Mouse (Mus musculus) naive thymus-derived CD4-positive, alpha-beta T cell, adult 2 months (primary cell): ENCODE results near the gene Sgsm3.

Source experiments
- DNase-seq: peaks from one replicate; pipeline ENCODE4 v3.0.0-alpha.2; 2011; ENCODE audit warnings: low read depth

Gene Sgsm3

DNA sequence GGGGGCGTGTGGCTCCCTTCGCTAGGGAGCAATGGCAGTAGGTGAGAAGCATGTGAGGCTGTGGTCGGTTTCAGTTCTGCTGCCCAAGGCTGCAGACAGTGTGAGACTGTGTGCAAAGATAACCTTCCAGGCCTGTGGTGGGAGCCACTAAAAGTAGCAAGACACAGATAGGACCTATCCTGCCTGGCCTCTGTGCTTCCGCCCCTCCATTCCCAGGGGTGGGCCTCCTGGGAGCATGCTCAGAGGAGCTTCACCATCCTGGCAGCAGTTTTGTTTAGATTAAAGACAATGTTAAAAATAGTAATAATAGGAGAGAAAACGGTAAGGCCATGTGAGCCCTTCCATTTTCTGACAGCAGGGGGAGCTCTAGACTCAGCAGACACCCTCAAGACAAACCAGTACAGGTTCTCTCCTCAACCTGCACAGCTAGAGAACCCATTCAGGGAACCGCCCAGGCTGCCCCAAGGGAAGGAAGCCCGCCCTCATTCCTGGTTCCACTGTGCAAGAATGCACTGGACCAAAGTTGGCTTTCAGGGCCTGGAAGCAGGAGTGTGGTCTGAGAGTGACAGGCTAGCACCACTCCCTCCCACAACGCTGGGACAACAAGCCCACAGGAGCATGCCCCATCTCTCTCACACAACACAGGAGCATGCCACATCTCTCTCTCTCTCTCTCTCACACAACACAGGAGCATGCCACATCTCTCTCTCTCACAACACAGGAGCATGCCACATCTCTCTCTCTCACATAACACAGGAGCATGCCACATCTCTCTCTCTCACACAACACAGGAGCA, 50.0 kb downstream of the Sgsm3 start:
- peak; percentile 90 for DNase-seq

- DNase-seq, result no peak
Observed at GRCm38 (mm10) chr15:81030891-81031425, 53.4 kb downstream of the Sgsm3 start.

DNA sequence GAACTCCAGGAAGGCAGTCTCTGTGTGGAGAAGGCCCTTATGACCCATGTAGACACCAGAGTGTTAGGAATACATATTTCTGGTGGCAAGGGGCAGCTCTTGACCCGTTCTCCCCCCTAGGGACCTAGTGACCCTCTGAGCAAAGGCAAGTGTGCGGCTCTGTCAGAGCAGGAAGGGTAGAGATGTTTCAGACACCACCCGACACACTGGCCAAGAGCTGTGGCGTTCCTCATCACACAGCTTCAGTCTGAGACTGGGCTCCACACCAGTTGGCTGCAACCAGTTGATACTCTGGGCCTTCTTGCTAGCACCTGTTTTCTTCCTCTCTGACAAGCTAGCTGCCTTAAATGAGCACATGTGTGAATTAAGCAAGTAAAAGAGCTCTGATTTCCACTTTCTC, 54.0 kb downstream of the Sgsm3 start:
- DNase-seq, result no peak

GRCm38 (mm10) chr15:81032941-81033629, 55.5 kb downstream of the Sgsm3 start:
- peak; percentile 69 for DNase-seq

- no peak for DNase-seq
Observed at GRCm38 (mm10) chr15:81034119-81034518, 56.6 kb downstream of the Sgsm3 start.

DNA sequence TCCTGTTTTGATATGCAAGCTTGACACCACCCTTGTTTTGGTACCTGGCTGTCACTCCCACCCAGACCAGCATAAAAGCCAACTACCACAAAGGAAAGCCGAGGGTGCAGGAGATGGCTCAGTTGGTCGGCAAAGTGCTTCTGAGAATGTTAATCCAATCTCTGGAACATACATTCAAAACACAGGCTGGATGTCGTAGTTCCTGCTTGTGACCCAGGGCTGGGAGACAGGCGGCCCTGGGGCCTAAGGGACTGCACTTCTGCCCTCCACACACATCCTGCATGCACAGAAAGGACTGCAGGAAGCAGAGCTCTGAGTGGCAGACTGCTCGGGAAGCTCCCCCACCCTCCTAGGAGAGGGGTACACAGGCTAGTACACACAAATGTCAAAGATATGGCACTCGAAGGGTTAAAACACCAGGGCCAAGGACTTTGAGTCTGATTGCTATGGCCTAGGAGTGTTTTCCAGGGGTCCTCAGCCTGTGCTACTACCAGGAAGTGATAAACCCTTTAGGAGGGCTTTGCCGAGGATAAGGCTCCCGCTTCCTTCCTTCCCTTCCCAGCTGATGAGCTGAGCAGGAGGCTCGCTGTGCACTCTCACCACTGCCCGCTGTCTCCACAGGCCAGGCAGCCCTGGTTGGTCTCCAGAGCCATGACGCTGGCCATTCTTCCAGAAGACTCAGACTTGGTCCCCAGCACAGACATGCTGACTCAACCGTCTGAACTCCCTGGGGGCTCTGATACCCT, 58.0 kb downstream of the Sgsm3 start:
- peak; percentile 64 for DNase-seq

DNA sequence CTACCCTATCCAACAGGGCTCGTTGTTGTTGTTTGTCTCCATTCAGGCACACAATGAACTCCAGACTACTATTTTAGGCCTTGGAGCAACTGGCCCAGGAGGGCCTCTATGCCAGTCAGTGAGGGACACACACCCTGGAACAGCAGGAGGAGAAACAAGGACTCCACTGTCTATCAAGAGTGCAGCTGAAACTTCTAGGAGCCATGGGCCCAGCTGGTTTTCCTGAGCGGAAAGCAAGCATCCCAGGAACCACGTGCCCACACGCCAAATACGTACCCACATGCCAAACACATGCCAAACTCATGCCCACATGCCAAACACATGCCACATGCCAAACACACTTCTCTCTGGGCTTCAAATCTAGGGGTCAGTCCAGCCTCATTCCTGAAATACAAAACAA, 60.9 kb downstream of the Sgsm3 start:
- DNase-seq, result no peak

DNA sequence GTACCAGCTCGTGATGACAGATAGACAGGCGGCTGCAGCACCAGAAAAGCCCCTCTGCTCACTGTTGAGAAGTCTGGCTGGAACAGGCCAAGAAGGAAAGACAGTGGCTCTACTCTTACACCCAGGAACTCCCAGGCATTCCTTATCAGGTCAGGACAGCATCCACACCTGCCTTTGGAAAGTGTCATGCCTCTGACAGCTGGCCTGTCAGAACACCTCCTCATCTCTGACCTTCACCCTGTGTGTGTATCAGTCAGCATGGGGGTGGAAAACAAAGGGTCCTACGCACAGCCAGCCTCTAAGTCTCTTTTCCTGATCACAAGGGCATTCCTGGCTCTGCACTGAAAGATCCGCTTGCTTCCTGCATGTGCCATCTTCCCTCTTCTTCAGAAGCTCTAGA, 64.2 kb downstream of the Sgsm3 start:
- no peak for DNase-seq

DNA sequence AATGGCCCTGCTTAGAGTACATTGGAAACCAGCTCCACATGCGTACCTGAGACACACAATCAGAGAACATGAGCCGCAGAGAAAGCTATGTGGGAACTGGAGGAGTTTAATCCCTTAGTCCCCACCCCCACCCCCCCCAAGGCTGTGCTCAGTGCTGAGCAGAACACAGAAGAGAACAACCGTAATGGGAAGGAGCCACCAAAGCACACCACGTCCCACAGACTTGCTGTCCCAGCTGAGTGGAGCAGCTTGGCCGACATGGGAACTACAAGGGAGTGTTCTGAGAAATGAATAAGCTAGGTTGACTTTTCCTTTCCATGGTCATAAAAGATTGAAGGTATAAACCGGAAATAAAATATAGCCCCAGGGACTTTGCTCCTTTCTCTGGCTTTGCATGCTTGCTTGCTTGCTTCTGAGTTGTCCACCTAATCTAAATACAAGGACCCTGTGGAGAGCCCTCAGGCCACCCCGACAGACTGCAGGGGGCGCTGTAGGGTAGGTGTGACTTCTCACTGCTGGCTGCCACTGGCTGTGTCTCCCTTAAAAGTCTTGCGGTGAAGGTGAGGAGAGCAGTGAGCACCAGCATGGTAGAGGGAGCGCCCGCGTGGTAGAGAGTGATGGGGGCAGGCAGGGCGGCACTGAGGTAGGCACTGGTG, 64.8 kb downstream of the Sgsm3 start:
- DNase-seq, result peak; percentile 77

GRCm38 (mm10) chr15:81044446-81044845, 66.9 kb downstream of the Sgsm3 start:
- peak; percentile 89 for DNase-seq

- DNase-seq, result peak; percentile 76
Observed at GRCm38 (mm10) chr15:81045336-81045735, 67.8 kb downstream of the Sgsm3 start.

GRCm38 (mm10) chr15:81046061-81046460, 68.5 kb downstream of the Sgsm3 start:
- no peak for DNase-seq

DNA sequence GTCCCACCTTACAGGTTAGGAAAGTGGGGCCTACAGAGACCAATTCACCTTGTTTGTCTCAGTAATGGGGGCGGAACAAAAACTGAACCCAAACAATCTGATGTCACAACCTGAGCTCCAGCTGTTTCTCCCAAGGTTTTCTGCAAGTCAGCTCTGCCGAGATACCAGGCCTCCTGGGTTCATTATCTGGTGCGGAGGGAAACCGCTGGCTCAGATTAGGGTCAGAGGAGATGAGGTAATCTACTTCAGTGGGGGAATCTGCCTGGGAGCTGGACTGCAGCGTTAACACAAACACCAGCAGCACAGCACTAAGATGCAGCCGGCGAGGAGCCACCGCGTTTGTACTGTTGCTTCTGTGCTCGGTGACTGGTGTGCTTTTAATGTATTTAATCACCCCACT, 69.9 kb downstream of the Sgsm3 start:
- DNase-seq, result no peak

- DNase-seq, result peak; percentile 80
Observed at GRCm38 (mm10) chr15:81049401-81050053, 72.0 kb downstream of the Sgsm3 start.

DNA sequence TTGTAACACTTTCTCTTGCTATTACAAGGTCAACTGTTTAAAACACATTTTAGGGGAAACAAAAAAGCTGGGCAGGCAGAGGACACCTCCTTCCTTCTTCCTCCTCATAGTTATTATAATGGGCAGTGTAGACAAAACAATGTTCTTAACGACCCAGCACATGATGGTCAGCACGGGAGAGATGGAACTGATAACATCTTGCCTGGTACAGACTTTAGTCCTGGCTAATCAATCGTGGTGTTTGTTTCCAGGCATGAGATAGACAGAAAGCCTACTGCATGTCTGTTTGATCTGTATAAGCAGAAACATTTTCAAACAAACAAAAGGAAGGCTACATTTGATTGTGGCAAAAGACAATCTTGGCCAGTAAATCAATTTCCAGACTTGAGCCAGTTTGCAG, 72.9 kb downstream of the Sgsm3 start:
- DNase-seq, result no peak

GRCm38 (mm10) chr15:81052491-81052890, 74.9 kb downstream of the Sgsm3 start:
- no peak for DNase-seq

- no peak for DNase-seq
Observed at GRCm38 (mm10) chr15:81055488-81055887, 77.9 kb downstream of the Sgsm3 start.

- no peak for DNase-seq
Observed at GRCm38 (mm10) chr15:81057736-81058135, 80.2 kb downstream of the Sgsm3 start.

DNA sequence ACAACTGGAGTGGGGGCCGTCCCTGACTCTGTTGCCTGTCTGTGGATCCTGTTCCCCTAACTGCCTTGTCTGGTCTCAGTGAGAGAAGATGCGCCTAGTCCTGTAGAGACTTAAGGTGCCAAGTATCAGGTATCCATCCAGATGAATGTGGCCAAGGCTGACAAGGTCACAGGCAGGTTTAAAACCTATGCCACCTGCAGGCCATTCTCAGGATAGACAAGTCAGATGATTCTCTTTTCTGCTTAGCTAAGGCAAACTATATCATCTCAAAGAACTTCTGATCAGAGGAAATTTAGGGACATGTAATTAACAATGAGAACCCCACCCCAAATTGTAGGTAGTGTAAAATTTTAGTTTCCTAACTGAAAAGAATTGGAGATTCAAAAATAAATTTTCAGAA, 83.4 kb downstream of the Sgsm3 start:
- no peak for DNase-seq
